Mouse (Mus musculus): ENCODE results near the gene Zfp358. TPM values are rescaled to one million over a fixed set of nuclear protein-coding genes. Genes with fewer than 3 reads are reported as not detected.

Gene Zfp358
- 3.9 and 5.8 TPM in 2 replicates for polyA plus RNA-seq (2011; ENCODE audit: insufficient read depth, insufficient read length, low replicate concordance, missing spikeins)

DNA sequence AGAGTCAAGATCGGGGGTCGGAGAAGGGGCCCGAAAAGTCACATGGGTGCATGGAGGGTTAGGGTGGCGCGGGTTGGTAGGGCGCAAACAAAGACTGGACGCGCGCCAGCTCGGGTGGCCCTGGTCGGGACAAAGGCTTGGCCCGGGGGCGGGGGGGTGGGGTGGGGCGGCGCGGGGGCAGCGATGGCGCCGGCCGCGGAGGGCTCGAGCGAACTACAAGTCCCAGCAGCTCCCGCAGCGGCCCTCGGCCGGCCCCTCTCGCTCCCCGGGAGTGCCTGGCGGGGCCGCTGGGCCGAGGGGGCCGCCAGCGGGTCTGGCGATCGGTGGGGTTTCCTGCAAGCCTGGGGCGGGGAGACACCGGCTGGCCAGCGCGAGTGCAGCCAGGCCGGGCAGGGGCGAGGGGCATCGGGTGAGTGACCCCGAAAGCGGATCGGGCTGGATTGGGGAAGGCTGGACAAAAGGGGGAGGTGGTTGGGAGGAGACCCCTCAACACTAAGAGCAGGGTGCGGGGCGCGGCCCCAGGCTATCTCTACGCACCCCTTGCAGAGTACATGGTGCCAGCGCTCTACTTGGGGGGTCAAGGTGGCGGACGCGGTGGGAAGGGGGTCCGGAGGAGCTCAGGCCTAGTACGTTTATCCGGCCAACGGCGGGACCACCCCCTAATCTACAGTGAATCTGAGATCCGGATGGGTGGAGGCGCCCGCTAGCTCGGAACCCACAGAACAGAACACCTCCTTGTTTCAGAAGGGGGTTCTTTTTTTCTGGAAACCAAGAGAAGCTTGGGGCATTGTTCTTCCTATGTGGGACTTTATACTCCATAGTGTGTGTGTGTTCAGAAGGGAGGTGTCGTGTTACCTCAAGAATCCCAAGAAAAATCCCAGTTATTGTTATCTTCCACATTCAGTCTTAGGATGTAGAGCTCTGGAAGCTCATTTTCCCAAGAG is at the start of gene Zfp358:
TSS of gene Zfp358 (plus strand) at position 238 of the 944 bp plus-strand sequence.
- WGBS = 1% methylated on average over 64 of the region's 64 CpGs

DNA sequence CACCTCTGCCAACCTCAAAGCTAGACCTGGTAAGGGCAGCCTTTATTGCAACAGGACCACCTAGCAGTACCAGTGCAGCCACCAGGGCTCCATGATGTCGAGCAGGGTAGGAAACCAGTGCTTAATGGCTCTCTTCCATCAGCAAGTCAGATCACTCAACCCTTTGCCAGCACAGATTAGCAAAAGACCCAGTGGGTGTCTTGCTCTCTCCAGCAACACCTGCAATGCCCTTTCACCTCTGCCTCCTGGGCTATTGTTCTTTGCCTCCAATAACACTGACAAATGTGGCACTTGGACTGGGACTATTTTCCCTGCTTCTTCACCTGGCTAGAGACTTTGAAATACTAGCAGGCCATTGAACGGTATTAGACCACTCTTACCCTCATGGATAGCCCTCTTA is 43.7 kb upstream of the Zfp358 start:
- Histone ChIP-seq H3K27ac (ENCODE audit: control insufficient read depth, insufficient read depth, low read depth, low read length, poor library complexity) (no peak overlapping the region), H3K4me3 (replicated peaks; ENCODE audit: control insufficient read depth, low read depth, low read length) (no peak overlapping the region), H3K4me1 (ENCODE audit: control insufficient read depth, insufficient read depth, low read length) (no peaks in the 10 kb centered on the region)
- 85% methylated on average over 2 of the region's 2 CpGs for WGBS
- TF ChIP-seq POLR2A (IDR thresholded peaks at IDR 0.05; ENCODE audit: borderline replicate concordance, control insufficient read depth, low read depth, low read length) = no peak
- TF ChIP-seq CTCF (IDR thresholded peaks at IDR 0.05; ENCODE audit: control insufficient read depth, insufficient read depth, low read length) = no peak

More for the DNA sequence above, at the start of gene Zfp358:
- Histone ChIP-seq H3K27ac (ENCODE audit: control insufficient read depth, insufficient read depth, low read depth, low read length, poor library complexity) (no peak within 1 kb of the TSS; the same call in 1 of the 2 replicates), H3K4me3 (replicated peaks; ENCODE audit: control insufficient read depth, low read depth, low read length) (peak within 1 kb of the TSS; percentile 91), H3K4me1 (ENCODE audit: control insufficient read depth, insufficient read depth, low read length) (no peaks in the 10 kb centered on the region; the same call in 1 of the 2 replicates)
- TF ChIP-seq CTCF (IDR thresholded peaks at IDR 0.05; ENCODE audit: control insufficient read depth, insufficient read depth, low read length) (no peak), POLR2A (IDR thresholded peaks at IDR 0.05; ENCODE audit: borderline replicate concordance, control insufficient read depth, low read depth, low read length) (peak; percentile 20; the same call in 1 of the 2 replicates)

DNA sequence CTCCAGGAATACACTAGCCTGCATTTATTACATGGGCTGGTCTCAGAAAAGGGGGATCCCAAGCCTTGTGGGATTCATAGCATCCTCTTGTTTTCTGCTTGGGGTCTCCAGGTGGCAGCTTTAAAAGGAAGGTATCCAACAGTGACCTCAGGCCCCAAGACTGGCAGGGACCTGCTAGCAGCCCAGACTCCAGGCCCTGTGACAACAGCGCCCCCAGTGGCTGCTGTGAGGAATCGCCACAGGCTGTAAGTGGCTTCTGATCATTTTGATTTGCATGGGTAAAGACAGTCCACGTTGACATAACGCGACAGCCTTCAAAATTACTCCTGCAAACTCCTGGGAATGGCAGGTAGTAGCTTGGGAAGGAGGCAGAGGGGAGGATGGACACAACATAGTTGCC is 42.3 kb upstream of the Zfp358 start:
- Histone ChIP-seq H3K4me3 (replicated peaks; ENCODE audit: control insufficient read depth, low read depth, low read length) (no peak overlapping the region), H3K27ac (ENCODE audit: control insufficient read depth, insufficient read depth, low read depth, low read length, poor library complexity) (no peak overlapping the region), H3K4me1 (ENCODE audit: control insufficient read depth, insufficient read depth, low read length) (no peaks in the 10 kb centered on the region)
- TF ChIP-seq CTCF (IDR thresholded peaks at IDR 0.05; ENCODE audit: control insufficient read depth, insufficient read depth, low read length) = peak; percentile 82
- TF ChIP-seq POLR2A (IDR thresholded peaks at IDR 0.05; ENCODE audit: borderline replicate concordance, control insufficient read depth, low read depth, low read length) = no peak
- WGBS = 55% methylated on average over 5 of the region's 5 CpGs

DNA sequence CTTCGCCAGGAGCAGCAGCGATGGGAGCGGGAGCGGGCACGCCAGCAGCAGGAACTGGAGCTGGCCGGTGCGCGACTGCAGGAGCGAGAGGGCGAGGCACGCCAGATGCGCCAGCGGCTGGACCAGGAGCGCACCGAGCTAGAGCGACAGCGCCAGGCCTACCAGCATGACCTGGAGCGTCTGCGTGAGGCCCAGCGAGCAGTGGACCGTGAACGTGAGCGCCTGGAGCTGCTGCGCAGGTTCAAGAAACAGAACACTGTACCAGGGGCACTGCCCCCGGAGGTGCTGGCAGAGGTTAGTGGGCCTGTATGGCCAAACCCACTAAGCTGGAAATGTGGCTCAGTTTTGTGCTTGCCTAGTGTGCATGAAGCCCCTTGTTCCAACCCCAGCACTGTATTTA is 40.9 kb upstream of the Zfp358 start:
- H3K27ac ChIP-seq (ENCODE audit: control insufficient read depth, insufficient read depth, low read depth, low read length, poor library complexity) = no peak overlapping the region
- no peaks in the 10 kb centered on the region for H3K4me1 ChIP-seq (ENCODE audit: control insufficient read depth, insufficient read depth, low read length)
- TF ChIP-seq POLR2A (IDR thresholded peaks at IDR 0.05; ENCODE audit: borderline replicate concordance, control insufficient read depth, low read depth, low read length) (no peak), CTCF (IDR thresholded peaks at IDR 0.05; ENCODE audit: control insufficient read depth, insufficient read depth, low read length) (no peak)
- WGBS = 93% methylated on average over 25 of the region's 25 CpGs
- H3K4me3 ChIP-seq (replicated peaks; ENCODE audit: control insufficient read depth, low read depth, low read length) = no peak overlapping the region

DNA sequence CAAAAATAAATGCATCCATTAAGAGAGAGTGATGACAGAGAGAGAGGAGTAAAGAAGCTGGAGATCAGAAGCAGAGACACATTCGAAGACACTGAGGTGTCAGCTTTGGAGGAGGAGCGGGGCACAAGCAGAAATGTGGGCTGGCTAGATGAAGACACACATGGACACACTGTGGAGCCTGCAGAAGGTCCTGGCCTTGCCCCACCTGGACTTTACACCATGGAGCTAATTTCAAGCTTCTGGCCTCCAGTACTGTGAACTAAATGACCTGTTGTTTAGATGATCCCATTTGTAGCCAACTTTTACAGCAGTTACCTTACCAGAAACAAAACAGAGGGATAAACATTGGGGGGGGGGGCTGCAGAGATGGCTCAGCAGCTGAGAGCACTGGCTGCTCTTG is 29.7 kb upstream of the Zfp358 start:
- peaks cover 2% of the 10 kb centered on the region; the same call in 1 of the 2 replicates for H3K4me1 ChIP-seq (ENCODE audit: control insufficient read depth, insufficient read depth, low read length)
- H3K27ac ChIP-seq (ENCODE audit: control insufficient read depth, insufficient read depth, low read depth, low read length, poor library complexity) = no peak overlapping the region
- TF ChIP-seq CTCF (IDR thresholded peaks at IDR 0.05; ENCODE audit: control insufficient read depth, insufficient read depth, low read length) (no peak), POLR2A (IDR thresholded peaks at IDR 0.05; ENCODE audit: borderline replicate concordance, control insufficient read depth, low read depth, low read length) (no peak)
- no peak overlapping the region for H3K4me3 ChIP-seq (replicated peaks; ENCODE audit: control insufficient read depth, low read depth, low read length)
- WGBS = 81% methylated on average over 2 of the region's 2 CpGs

DNA sequence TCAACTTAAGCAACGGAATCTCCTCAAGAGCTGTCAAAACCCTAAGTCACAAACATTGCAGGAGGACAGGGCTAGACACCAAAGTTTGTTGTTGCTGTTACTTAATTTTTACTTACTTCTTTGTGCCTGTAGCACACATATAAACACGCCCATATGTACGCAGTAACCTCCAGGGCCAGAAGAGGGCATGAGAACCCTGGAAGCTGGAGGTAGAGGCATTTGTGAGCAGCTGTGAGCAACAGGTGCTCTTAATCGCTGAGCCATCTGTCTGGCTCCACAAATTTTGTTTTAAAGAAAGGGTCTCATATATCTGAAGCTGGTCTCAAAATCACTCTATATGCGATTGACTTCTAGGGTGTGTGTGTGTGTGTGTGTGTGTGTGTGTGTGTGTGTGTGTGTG is 28.6 kb upstream of the Zfp358 start:
- Histone ChIP-seq H3K4me1 (ENCODE audit: control insufficient read depth, insufficient read depth, low read length) (peaks cover 2% of the 10 kb centered on the region; the same call in 1 of the 2 replicates), H3K4me3 (replicated peaks; ENCODE audit: control insufficient read depth, low read depth, low read length) (no peak overlapping the region), H3K27ac (ENCODE audit: control insufficient read depth, insufficient read depth, low read depth, low read length, poor library complexity) (no peak overlapping the region)
- TF ChIP-seq POLR2A (IDR thresholded peaks at IDR 0.05; ENCODE audit: borderline replicate concordance, control insufficient read depth, low read depth, low read length) (no peak), CTCF (IDR thresholded peaks at IDR 0.05; ENCODE audit: control insufficient read depth, insufficient read depth, low read length) (peak; percentile 60)
- WGBS = 71% methylated on average over 5 of the region's 5 CpGs

DNA sequence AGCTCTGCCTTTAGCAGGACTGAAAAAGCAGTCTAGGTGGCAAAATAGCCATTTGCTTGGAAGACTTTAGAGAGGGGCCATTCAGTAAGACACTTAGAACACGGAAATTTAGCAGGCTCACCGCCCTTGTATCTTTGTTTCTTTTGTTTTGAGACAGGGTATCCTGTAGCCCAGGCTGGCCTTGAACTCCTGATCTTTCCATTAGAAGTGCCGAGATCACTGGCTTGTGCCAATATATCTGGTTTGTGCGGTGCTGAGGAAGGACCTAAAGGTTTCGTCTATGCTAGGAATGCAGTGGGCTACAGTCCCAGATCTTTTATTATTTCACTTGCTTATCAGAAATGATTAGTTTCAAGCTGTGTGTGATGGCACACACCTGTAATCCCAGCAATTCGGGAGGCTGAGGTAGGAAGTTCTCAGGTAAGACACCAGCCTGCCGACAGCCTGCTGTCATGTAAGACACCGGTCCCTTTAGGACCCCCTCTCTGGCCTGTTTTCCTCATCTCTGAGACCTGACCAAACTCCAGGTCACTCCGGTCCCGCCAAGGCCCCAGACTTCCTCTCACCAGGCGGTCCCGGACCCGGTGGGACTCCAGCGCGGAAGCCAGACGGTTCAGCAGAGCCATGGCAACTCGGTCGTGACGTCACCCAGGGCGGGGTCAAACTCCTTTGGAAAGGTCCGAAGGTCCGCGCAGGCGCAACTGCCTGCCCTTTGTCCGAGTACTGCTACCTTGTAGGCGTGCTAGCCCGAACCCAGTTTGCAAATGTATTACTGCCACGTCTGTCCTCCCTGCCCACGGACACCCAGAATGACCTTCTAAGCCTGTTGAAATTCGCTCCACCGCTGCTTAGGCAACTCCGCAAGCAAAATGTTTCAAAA is 25.7 kb upstream of the Zfp358 start, which contains the start of gene Pex11g:
TSS of gene Pex11g (minus strand) at position 675 of the 880 bp plus-strand sequence.
- no peak within 1 kb of the TSS for H3K27ac ChIP-seq (ENCODE audit: control insufficient read depth, insufficient read depth, low read depth, low read length, poor library complexity)
- TF ChIP-seq CTCF (IDR thresholded peaks at IDR 0.05; ENCODE audit: control insufficient read depth, insufficient read depth, low read length) = no peak
- TF ChIP-seq POLR2A (IDR thresholded peaks at IDR 0.05; ENCODE audit: borderline replicate concordance, control insufficient read depth, low read depth, low read length) = peak; percentile 58; the same call in 1 of the 2 replicates
- peak within 1 kb of the TSS; percentile 92 for H3K4me3 ChIP-seq (replicated peaks; ENCODE audit: control insufficient read depth, low read depth, low read length)
- no peaks in the 10 kb centered on the region; the same call in 1 of the 2 replicates for H3K4me1 ChIP-seq (ENCODE audit: control insufficient read depth, insufficient read depth, low read length)
- 7% methylated on average over 32 of the region's 32 CpGs for WGBS
